Mouse (Mus musculus) retina, embryonic 14.5 days (tissue): ENCODE measurements at regions not wholly inside any gene's neighbourhood (a gene's known extent, or its start where the extent isn't known, plus 50 kb on each side); places are given as distances from the start of the nearest gene placed in this dataset.

ENCODE experiments used
- DNase-seq: peaks from one replicate; pipeline ENCODE4 v3.0.0-alpha.2; 2015; ENCODE audit warnings: low spot score

- DNase-seq: no peak
Measured at GRCm38 (mm10) chr9:47350301-47350700, 179.7 kb upstream of the Cadm1 start.

- no peak for DNase-seq
Measured at GRCm38 (mm10) chr9:47351036-47351435, 178.9 kb upstream of the Cadm1 start.

- DNase-seq: peak; percentile 59
Measured at GRCm38 (mm10) chr9:47353017-47353416, 177.0 kb upstream of the Cadm1 start.

- DNase-seq: no peak
Measured at GRCm38 (mm10) chr9:47353972-47354371, 176.0 kb upstream of the Cadm1 start.

- no peak for DNase-seq
Measured at GRCm38 (mm10) chr9:47354423-47354822, 175.6 kb upstream of the Cadm1 start.

- peak; percentile 75 for DNase-seq
Measured at GRCm38 (mm10) chr9:47354866-47355265, 175.1 kb upstream of the Cadm1 start.

GRCm38 (mm10) chr9:47357756-47358399 lies 172.1 kb upstream of the Cadm1 start:
- no peak for DNase-seq

- DNase-seq: no peak
Measured at GRCm38 (mm10) chr9:47358400-47358767, 171.6 kb upstream of the Cadm1 start.

GRCm38 (mm10) chr9:47363086-47363485 lies 166.9 kb upstream of the Cadm1 start:
- DNase-seq: no peak

GRCm38 (mm10) chr9:47364762-47365161 lies 165.2 kb upstream of the Cadm1 start:
- no peak for DNase-seq

- peak; percentile 72 for DNase-seq
Measured at GRCm38 (mm10) chr9:47367266-47367957, 162.6 kb upstream of the Cadm1 start.

- no peak for DNase-seq
Measured at GRCm38 (mm10) chr9:47368015-47368901, 161.7 kb upstream of the Cadm1 start.

GRCm38 (mm10) chr9:47372296-47372695 lies 157.7 kb upstream of the Cadm1 start:
- DNase-seq: no peak

GRCm38 (mm10) chr9:47374086-47374485 lies 155.9 kb upstream of the Cadm1 start:
- DNase-seq: no peak

GRCm38 (mm10) chr9:47376645-47377044 lies 153.3 kb upstream of the Cadm1 start:
- DNase-seq: no peak

- no peak for DNase-seq
Measured at GRCm38 (mm10) chr9:47378541-47378940, 151.4 kb upstream of the Cadm1 start.

GRCm38 (mm10) chr9:47380361-47380760 lies 149.6 kb upstream of the Cadm1 start:
- no peak for DNase-seq

- DNase-seq: peak; percentile 70
Measured at GRCm38 (mm10) chr9:47384185-47384854, 145.7 kb upstream of the Cadm1 start.

- DNase-seq: peak; percentile 49
Measured at GRCm38 (mm10) chr9:47386646-47387045, 143.3 kb upstream of the Cadm1 start.

- DNase-seq: no peak
Measured at GRCm38 (mm10) chr9:47387221-47387620, 142.8 kb upstream of the Cadm1 start.

- no peak for DNase-seq
Measured at GRCm38 (mm10) chr9:47387716-47388300, 142.2 kb upstream of the Cadm1 start.

- DNase-seq: no peak
Measured at GRCm38 (mm10) chr9:47389901-47390300, 140.1 kb upstream of the Cadm1 start.
